Mouse (Mus musculus) urinary bladder, postnatal 14 days (tissue): Measurements from ENCODE around the gene Man1c1.

Source experiments
- DNase-seq: peaks from one replicate; pipeline ENCODE4 v3.0.0; 2021; ENCODE audit warnings: low spot score

The Man1c1 gene

GRCm38 (mm10) chr4:134703835-134704546 is at the start of gene Man1c1:
Gene Man1c1 (minus strand): TSS chr4:134704290.
- peak; percentile 99 for DNase-seq

GRCm38 (mm10) chr4:134753516-134754261 is 49.6 kb upstream of the Man1c1 start:
- no peak for DNase-seq

- DNase-seq: no peak
Measured at GRCm38 (mm10) chr4:134752911-134753426, 48.9 kb upstream of the Man1c1 start.

GRCm38 (mm10) chr4:134751682-134752380 is 47.7 kb upstream of the Man1c1 start:
- peak; percentile 51 for DNase-seq

- no peak for DNase-seq
Measured at GRCm38 (mm10) chr4:134750825-134751224, 46.7 kb upstream of the Man1c1 start.

GRCm38 (mm10) chr4:134750263-134750662 is 46.2 kb upstream of the Man1c1 start:
- DNase-seq: peak; percentile 81

GRCm38 (mm10) chr4:134749301-134750030 is 45.4 kb upstream of the Man1c1 start:
- DNase-seq: no peak

- DNase-seq: no peak
Measured at GRCm38 (mm10) chr4:134745900-134746661, 42.0 kb upstream of the Man1c1 start.

- DNase-seq: no peak
Measured at GRCm38 (mm10) chr4:134743881-134744633, 40.0 kb upstream of the Man1c1 start.

GRCm38 (mm10) chr4:134741949-134742348 is 37.9 kb upstream of the Man1c1 start:
- no peak for DNase-seq

GRCm38 (mm10) chr4:134740186-134740585 is 36.1 kb upstream of the Man1c1 start:
- DNase-seq: no peak

GRCm38 (mm10) chr4:134739530-134739929 is 35.4 kb upstream of the Man1c1 start:
- DNase-seq: no peak

GRCm38 (mm10) chr4:134737365-134737910 is 33.3 kb upstream of the Man1c1 start:
- DNase-seq: no peak

- DNase-seq: no peak
Measured at GRCm38 (mm10) chr4:134736147-134736546, 32.1 kb upstream of the Man1c1 start.

- DNase-seq: peak; percentile 62
Measured at GRCm38 (mm10) chr4:134734629-134735081, 30.6 kb upstream of the Man1c1 start.

GRCm38 (mm10) chr4:134734038-134734628 is 30.0 kb upstream of the Man1c1 start:
- peak; percentile 90 for DNase-seq

GRCm38 (mm10) chr4:134733371-134733770 is 29.3 kb upstream of the Man1c1 start:
- no peak for DNase-seq

- no peak for DNase-seq
Measured at GRCm38 (mm10) chr4:134730106-134730505, 26.0 kb upstream of the Man1c1 start.

- DNase-seq: no peak
Measured at GRCm38 (mm10) chr4:134725735-134726345, 21.8 kb upstream of the Man1c1 start.
